Mouse (Mus musculus) fibroblast of lung, adult 2 months (primary cell): ENCODE measurements at regions not wholly inside any gene's neighbourhood (a gene's known extent, or its start where the extent isn't known, plus 50 kb on each side); places are given as distances from the start of the nearest gene placed in this dataset.

Experiments used
- DNase-seq: peaks from one replicate; pipeline ENCODE4 v3.0.0-alpha.2; 2011; ENCODE audit warnings: low read depth

- no peak for DNase-seq
Observed at GRCm38 (mm10) chr12:29122931-29123330, 371.3 kb downstream of the Eipr1 start.

- no peak for DNase-seq
Observed at GRCm38 (mm10) chr12:29124079-29124668, 372.6 kb downstream of the Eipr1 start.

- DNase-seq = no peak
Observed at GRCm38 (mm10) chr12:29128844-29129243, 377.2 kb downstream of the Eipr1 start.

GRCm38 (mm10) chr12:29129331-29129730 is 377.7 kb downstream of the Eipr1 start:
- DNase-seq = no peak

- DNase-seq = no peak
Observed at GRCm38 (mm10) chr12:29134326-29134725, 382.7 kb downstream of the Eipr1 start.

- no peak for DNase-seq
Observed at GRCm38 (mm10) chr12:29136850-29137268, 385.3 kb downstream of the Eipr1 start.

GRCm38 (mm10) chr12:29137455-29137854 is 385.9 kb downstream of the Eipr1 start:
- DNase-seq = no peak

GRCm38 (mm10) chr12:29140576-29140975 is 387.6 kb upstream of the Myt1l start:
- DNase-seq = no peak

- DNase-seq = no peak
Observed at GRCm38 (mm10) chr12:29141132-29141531, 387.1 kb upstream of the Myt1l start.

GRCm38 (mm10) chr12:29141855-29142254 is 386.3 kb upstream of the Myt1l start:
- DNase-seq = no peak

GRCm38 (mm10) chr12:29143297-29143696 is 384.9 kb upstream of the Myt1l start:
- DNase-seq = no peak

GRCm38 (mm10) chr12:29160920-29161319 is 367.3 kb upstream of the Myt1l start:
- DNase-seq = no peak

- no peak for DNase-seq
Observed at GRCm38 (mm10) chr12:29161546-29161945, 366.6 kb upstream of the Myt1l start.

GRCm38 (mm10) chr12:29164701-29165100 is 363.5 kb upstream of the Myt1l start:
- DNase-seq = no peak

- no peak for DNase-seq
Observed at GRCm38 (mm10) chr12:29166316-29166715, 361.9 kb upstream of the Myt1l start.

- DNase-seq = no peak
Observed at GRCm38 (mm10) chr12:29167922-29168321, 360.3 kb upstream of the Myt1l start.

- DNase-seq = no peak
Observed at GRCm38 (mm10) chr12:29175698-29176440, 352.3 kb upstream of the Myt1l start.

GRCm38 (mm10) chr12:29177145-29177544 is 351.0 kb upstream of the Myt1l start:
- DNase-seq = no peak

GRCm38 (mm10) chr12:29178168-29178895 is 349.9 kb upstream of the Myt1l start:
- DNase-seq = no peak

GRCm38 (mm10) chr12:29179405-29179804 is 348.8 kb upstream of the Myt1l start:
- DNase-seq = no peak

GRCm38 (mm10) chr12:29180576-29180975 is 347.6 kb upstream of the Myt1l start:
- DNase-seq = no peak

GRCm38 (mm10) chr12:29187619-29188018 is 340.6 kb upstream of the Myt1l start:
- DNase-seq = no peak

GRCm38 (mm10) chr12:29192391-29192790 is 335.8 kb upstream of the Myt1l start:
- no peak for DNase-seq
